Mouse (Mus musculus): ENCODE measurements around the gene Slc12a1.

DNA sequence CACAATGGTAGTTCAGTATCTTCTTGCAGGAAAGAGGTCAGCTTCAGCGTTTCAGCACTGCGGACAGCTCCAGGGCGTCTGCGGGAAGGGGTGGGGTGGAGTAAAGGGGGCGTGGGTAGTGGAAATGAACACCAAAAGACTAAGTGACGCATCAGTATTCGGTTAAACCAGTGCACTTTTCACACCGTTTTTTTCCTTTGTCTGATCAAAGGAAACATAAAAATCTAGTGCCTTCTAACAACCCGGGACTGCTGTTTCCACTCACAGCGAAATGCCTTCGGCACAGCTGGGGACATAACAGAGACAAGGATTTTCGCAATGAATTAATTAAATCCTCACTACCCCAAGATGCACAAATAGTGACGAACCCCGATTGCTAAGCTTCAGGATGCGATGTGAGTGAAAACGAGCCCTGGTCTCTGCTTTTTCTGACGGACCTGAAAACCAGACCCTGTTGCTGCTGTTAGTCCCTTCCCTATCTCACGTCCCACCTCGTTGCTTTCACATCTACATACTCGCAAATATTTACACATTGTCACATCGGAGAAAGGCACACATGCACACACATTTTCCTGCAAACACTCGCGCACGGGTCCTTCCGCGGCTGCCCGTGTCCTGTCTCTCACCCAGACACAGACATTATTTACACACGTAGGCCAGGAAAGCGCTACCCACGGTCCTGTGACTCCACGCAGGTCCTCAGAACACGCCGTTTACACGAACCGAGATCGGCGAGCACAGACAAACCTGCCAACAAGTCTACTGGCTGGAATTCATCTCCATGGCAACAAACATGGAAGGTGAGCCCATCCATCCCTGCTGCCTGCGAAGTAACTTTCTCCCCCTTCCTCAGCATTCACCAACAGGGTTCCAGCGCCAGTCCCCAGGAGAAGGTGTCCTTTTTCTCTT lies 16.1 kb upstream of the Slc12a1 start, which contains the start of gene Ctxn2:
- TF ChIP-seq CTCF (IDR thresholded peaks at IDR 0.05; ENCODE audit: low read depth) (no peak), EP300 (optimal IDR thresholded peaks at IDR 0.05) (no peak)
